Mouse (Mus musculus): ENCODE measurements at regions not wholly inside any gene's neighbourhood (a gene's known extent, or its start where the extent isn't known, plus 50 kb on each side); places are given as distances from the start of the nearest gene placed in this dataset.

DNA sequence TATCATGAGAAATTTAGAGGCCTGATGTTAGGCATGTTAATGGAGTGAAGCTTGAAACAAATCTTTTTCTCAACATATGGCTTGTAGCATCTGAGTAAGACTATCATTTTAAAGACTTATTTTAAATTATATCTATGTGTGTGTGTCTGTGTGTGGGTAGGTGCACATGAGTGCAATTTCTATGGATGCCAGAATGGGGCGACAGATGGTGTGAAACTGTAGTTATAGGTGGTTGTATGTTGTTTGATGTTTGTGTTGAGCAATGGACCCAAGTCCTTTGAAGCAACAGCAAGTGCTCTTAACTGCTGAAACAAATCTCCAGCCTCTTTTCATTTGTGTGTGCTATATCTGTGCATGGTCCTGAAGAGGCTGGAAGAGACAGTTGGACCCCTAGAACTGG lies 801.1 kb upstream of the Tmem132c start:
- TF ChIP-seq CTCF (IDR thresholded peaks at IDR 0.05) = no peak
- TF ChIP-seq EP300 (IDR thresholded peaks at IDR 0.05) = no peak
